Comparison of ENCODE assay signal across 8 mouse cellular contexts in the genomic region with DNA sequence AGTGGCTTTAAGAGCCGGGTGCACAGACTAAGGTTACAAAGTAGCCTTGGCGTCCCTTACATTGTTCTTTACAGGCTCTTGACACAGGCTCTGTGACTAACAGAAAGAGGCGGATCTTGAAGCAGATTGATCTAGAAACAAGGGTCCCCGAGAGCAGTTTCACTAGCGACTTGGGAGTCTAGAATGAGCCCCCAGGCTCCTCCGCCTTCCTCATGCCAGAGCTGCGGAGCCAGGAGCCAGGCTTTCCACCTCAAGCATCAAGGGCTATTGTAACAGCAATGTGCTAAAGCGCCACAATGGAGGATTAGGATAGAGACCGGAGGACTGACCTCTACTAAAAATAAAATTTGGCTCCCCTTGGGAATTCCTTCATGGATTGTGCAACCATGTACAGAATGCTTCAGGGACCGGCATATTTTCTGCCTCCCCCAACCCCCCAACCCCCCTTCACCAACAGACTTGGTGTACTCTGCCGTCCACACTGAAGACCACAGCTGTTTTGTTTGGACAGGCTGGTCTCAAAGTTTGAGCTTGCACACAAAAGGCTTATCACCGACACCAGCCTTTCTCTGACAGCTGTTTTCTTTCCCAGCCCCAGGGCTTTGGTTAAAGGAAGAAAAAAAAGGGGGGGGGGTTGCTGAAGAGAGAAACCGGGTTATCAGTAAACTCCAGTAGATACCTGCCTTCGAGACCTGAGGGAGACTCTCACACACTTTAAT.
DNase-seq lines count a peak whose midpoint lies in the region; ATAC-seq and TF ChIP-seq lines count a peak whose summit lies in the region.

No protein-coding gene starts in this region.

- H3K4me3 ChIP-seq in embryonic facial prominence, embryonic 10.5 days: peak overlapping the region; percentile 49
- H3K4me3 ChIP-seq in heart, embryonic 16.5 days (ENCODE audit: low read length): peak overlapping the region; percentile 52
- no peak overlapping the region; the same call in 1 of the 2 replicates for H3K4me3 ChIP-seq in testis, adult 2 months (ENCODE audit: control insufficient read depth, low read depth, low read length)

- 6% methylated on average over 14 of the region's 14 CpGs for WGBS in embryonic facial prominence, embryonic 10.5 days
- 4% methylated on average over 14 of the region's 14 CpGs for WGBS in heart, embryonic 16.5 days

- peaks cover 20% of the 10 kb centered on the region for H3K4me1 ChIP-seq in embryonic facial prominence, embryonic 10.5 days
- peaks cover 6% of the 10 kb centered on the region for H3K4me1 ChIP-seq in heart, embryonic 16.5 days (ENCODE audit: control insufficient read depth, insufficient read depth, low read length)
- peaks cover 10% of the 10 kb centered on the region for H3K4me1 ChIP-seq in testis, adult 2 months (ENCODE audit: control insufficient read depth, insufficient read depth, low read length)

- peak overlapping the region; percentile 83 for H3K27ac ChIP-seq in embryonic facial prominence, embryonic 10.5 days (replicated peaks)
- H3K27ac ChIP-seq in heart, embryonic 16.5 days (ENCODE audit: low read length): peak overlapping the region; percentile 86
- peak overlapping the region; percentile 80 for H3K27ac ChIP-seq in testis, adult 2 months (ENCODE audit: control insufficient read depth, insufficient read depth, low read depth, low read length)

- peak; percentile 29 for DNase-seq in adipocyte (ENCODE audit: low spot score)
- DNase-seq in embryonic facial prominence, embryonic 10.5 days (ENCODE audit: low spot score): peak; percentile 62
- DNase-seq in kidney, postnatal 10 days: peak; percentile 64
- peak; percentile 69 for DNase-seq in lung, postnatal 36 days
- DNase-seq in right cerebral cortex, adult 18-20 months: no peak

- TF ChIP-seq CTCF in testis, adult 2 months (IDR thresholded peaks at IDR 0.05; ENCODE audit: control insufficient read depth, insufficient read depth, insufficient replicate concordance, low read depth, low read length): no peak

- H3K4me2 ChIP-seq in heart, embryonic 16.5 days (ENCODE audit: low read depth, low read length): peak overlapping the region; percentile 79

- no peak for TF ChIP-seq POLR2A in testis, adult 2 months (IDR thresholded peaks at IDR 0.05; ENCODE audit: control insufficient read depth, low read depth, low read length)

- peak overlapping the region; percentile 65 for H3K9ac ChIP-seq in heart, embryonic 16.5 days (ENCODE audit: low read length)

- no peaks in the 10 kb centered on the region for H3K9me3 ChIP-seq in embryonic facial prominence, embryonic 10.5 days
- H3K9me3 ChIP-seq in heart, embryonic 16.5 days (replicated peaks; ENCODE audit: control insufficient read depth, low read length): no peaks in the 10 kb centered on the region

- peak; percentile 79 for ATAC-seq in heart, embryonic 16.5 days (replicated peaks; ENCODE audit: extremely low read depth, insufficient read depth, low FRiP score)
- ATAC-seq in granulocyte monocyte progenitor cell, adult 5-6 weeks (replicated peaks; ENCODE audit: poor library complexity, severe bottlenecking): no peak

- H3K27me3 ChIP-seq in embryonic facial prominence, embryonic 10.5 days (replicated peaks; ENCODE audit: low read depth, poor library complexity, severe bottlenecking): peaks cover 30% of the 10 kb centered on the region
- H3K27me3 ChIP-seq in heart, embryonic 16.5 days (ENCODE audit: control insufficient read depth, insufficient read depth, low read length): peaks cover 2% of the 10 kb centered on the region; the same call in 1 of the 2 replicates
- no peaks in the 10 kb centered on the region for H3K27me3 ChIP-seq in testis, adult 2 months (ENCODE audit: control insufficient read depth, insufficient read depth, low read length)

- H3K36me3 ChIP-seq in embryonic facial prominence, embryonic 10.5 days (replicated peaks): no peaks in the 10 kb centered on the region
- no peaks in the 10 kb centered on the region for H3K36me3 ChIP-seq in heart, embryonic 16.5 days (ENCODE audit: control insufficient read depth, insufficient read depth)
- no peaks in the 10 kb centered on the region for H3K36me3 ChIP-seq in testis, adult 2 months (ENCODE audit: control insufficient read depth, insufficient read depth, low read length)
